ENCODE assay signal across 12 mouse cellular contexts in genomic region chr1:39636660-39637059, GRCm38 (mm10). TPM values are rescaled to one million over a fixed set of nuclear protein-coding genes. Genes with fewer than 3 reads are reported as not detected.
DNase-seq lines count a peak whose midpoint lies in the region; ATAC-seq lines count a peak whose summit lies in the region.
"Had no signal": no experiment of that assay in that cellular context is flagged by ENCODE, and none has a peak within 500 bp of the region (broad histone marks: within the 10 kb centered on the region; RNA-seq: fewer than 3 reads in every experiment).

No protein-coding gene starts in this region.

- H3K4me1 ChIP-seq in forebrain, embryonic 14.5 days (ENCODE audit: control insufficient read depth, insufficient read depth, low read length) = no peaks in the 10 kb centered on the region
- peaks cover 6% of the 10 kb centered on the region; the same call in 1 of the 2 replicates for H3K4me1 ChIP-seq in forebrain, embryonic 13.5 days
- 0 out of 2 replicates have a peak, but pooled peaks cover 3% of the 10 kb centered on the region for H3K4me1 ChIP-seq in neural tube, embryonic 12.5 days

- H3K27me3 ChIP-seq in forebrain, embryonic 14.5 days (replicated peaks; ENCODE audit: control insufficient read depth, insufficient read depth, low read length) = no peaks in the 10 kb centered on the region
- H3K27me3 ChIP-seq in forebrain, embryonic 13.5 days = no peaks in the 10 kb centered on the region
- no peaks in the 10 kb centered on the region for H3K27me3 ChIP-seq in neural tube, embryonic 12.5 days (replicated peaks)

- no peak overlapping the region for H3K4me2 ChIP-seq in forebrain, embryonic 14.5 days (ENCODE audit: low read length)
- H3K4me2 ChIP-seq in forebrain, embryonic 13.5 days = no peak overlapping the region
- no peak overlapping the region for H3K4me2 ChIP-seq in neural tube, embryonic 12.5 days (replicated peaks)
- H3K4me2 ChIP-seq: liver, embryonic 15.5 days had no signal

- no peak overlapping the region for H3K27ac ChIP-seq in forebrain, embryonic 14.5 days (ENCODE audit: low read depth, low read length)
- no peak overlapping the region for H3K27ac ChIP-seq in forebrain, embryonic 13.5 days
- no peak overlapping the region for H3K27ac ChIP-seq in neural tube, embryonic 12.5 days
- H3K27ac ChIP-seq in macrophage = peak overlapping the region; percentile 91
- H3K27ac ChIP-seq: liver, embryonic 15.5 days had no signal

- 5% methylated on average over 5 of the region's 5 CpGs for WGBS in forebrain, embryonic 14.5 days
- WGBS in forebrain, embryonic 13.5 days = 2% methylated on average over 5 of the region's 5 CpGs
- 8% methylated on average over 5 of the region's 5 CpGs for WGBS in neural tube, embryonic 12.5 days
- 17% methylated on average over 5 of the region's 5 CpGs for WGBS in macrophage (ENCODE audit: missing documents)

- no peaks in the 10 kb centered on the region for H3K36me3 ChIP-seq in forebrain, embryonic 14.5 days (ENCODE audit: control insufficient read depth, insufficient read depth, low read length)
- no peaks in the 10 kb centered on the region for H3K36me3 ChIP-seq in forebrain, embryonic 13.5 days (ENCODE audit: poor library complexity, severe bottlenecking)
- H3K36me3 ChIP-seq in neural tube, embryonic 12.5 days = no peaks in the 10 kb centered on the region
- H3K36me3 ChIP-seq in macrophage (ENCODE audit: inconsistent target) = no peaks in the 10 kb centered on the region
- H3K36me3 ChIP-seq: liver, embryonic 15.5 days had no signal

- H3K9me3 ChIP-seq in forebrain, embryonic 14.5 days (replicated peaks; ENCODE audit: control insufficient read depth, low read length) = no peaks in the 10 kb centered on the region
- no peaks in the 10 kb centered on the region for H3K9me3 ChIP-seq in forebrain, embryonic 13.5 days (replicated peaks)
- no peaks in the 10 kb centered on the region for H3K9me3 ChIP-seq in neural tube, embryonic 12.5 days
- H3K9me3 ChIP-seq: liver, embryonic 15.5 days had no signal

- peak; percentile 42; the same call in 1 of the 2 replicates for ATAC-seq in forebrain, embryonic 14.5 days
- ATAC-seq in forebrain, embryonic 13.5 days = no peak
- ATAC-seq in neural tube, embryonic 12.5 days (ENCODE audit: low FRiP score, low read depth) = 0 out of 2 replicates have a peak, but pooled peaks have one; percentile 75
- no peak for ATAC-seq in cerebellum, adult (ENCODE audit: insufficient number of reproducible peaks, low FRiP score, low TSS enrichment)

- DNase-seq in forebrain, embryonic 14.5 days (ENCODE audit: low spot score) = no peak
- DNase-seq in neural tube, embryonic 10.5 days (ENCODE audit: extremely low spot score, low spot score) = no peak
- DNase-seq in cerebellum, adult 18-20 months = no peak
- DNase-seq in thymus, postnatal 0 days (ENCODE audit: low spot score) = no peak
- DNase-seq: adrenal gland, postnatal 36 days; kidney, postnatal 14 days had no signal

- no peak overlapping the region for H3K4me3 ChIP-seq in forebrain, embryonic 14.5 days (ENCODE audit: low read depth, low read length)
- no peak overlapping the region for H3K4me3 ChIP-seq in forebrain, embryonic 13.5 days
- H3K4me3 ChIP-seq in neural tube, embryonic 12.5 days = no peak overlapping the region
- H3K4me3 ChIP-seq in macrophage (ENCODE audit: inconsistent target) = no peak overlapping the region
- H3K4me3 ChIP-seq: liver, embryonic 15.5 days had no signal

- no peaks in the 10 kb centered on the region for H3K79me2 ChIP-seq in macrophage (ENCODE audit: inconsistent target)

- no peak overlapping the region for H3K9ac ChIP-seq in forebrain, embryonic 14.5 days (ENCODE audit: low read length)
- no peak overlapping the region for H3K9ac ChIP-seq in forebrain, embryonic 13.5 days
- no peak overlapping the region for H3K9ac ChIP-seq in neural tube, embryonic 12.5 days
- H3K9ac ChIP-seq: liver, embryonic 15.5 days had no signal

RNA-seq across cellular contexts. Expression of gene Creg2, which starts 14.6 kb away (rescaled TPM):
- 0.65 and 0.80 TPM in 2 replicates for polyA plus RNA-seq in forebrain, embryonic 14.5 days (2014; fragmentation: Nextera tagmentation; extraction: Ambion mirVana)
- 0.33 and 0.56 TPM in 2 replicates for polyA plus RNA-seq in forebrain, embryonic 13.5 days (2015; fragmentation: Nextera tagmentation; extraction: Ambion mirVana)
- 2.9 and 3.2 TPM in 2 replicates for polyA plus RNA-seq in neural tube, embryonic 12.5 days (2016; fragmentation: Nextera tagmentation; extraction: Ambion mirVana)
- total RNA-seq in macrophage (2018; cell fraction: chromatin; rRNA removed) = 1 to 10 TPM in 8 of 26 experiments, under 1 TPM in 18; 0.18 to 2.2 (median 0.68) TPM
- 1 to 10 TPM; 2.3 to 5.3 (median 3.8) TPM for total RNA-seq in macrophage (2018; cell fraction: cytosol; rRNA removed)
- 1 to 10 TPM in 24 of 26 experiments, under 1 TPM in 2; 0.41 to 5.3 (median 2.3) TPM for total RNA-seq in macrophage (2018; cell fraction: nucleus; rRNA removed)
- polyA plus RNA-seq in macrophage (2018) = 2.5 to 4.1 TPM (median 2.7 TPM) in 3 replicates
- polyA plus RNA-seq in thymus, postnatal 0 days (2015; fragmentation: Nextera tagmentation; extraction: Ambion mirVana) = 0.21 and 0.34 TPM in 2 replicates
- polyA plus RNA-seq: C2C12; liver, embryonic 15.5 days had no signal

RNA-seq across cellular contexts. Expression of gene Rnf149, which starts 59.5 kb away (rescaled TPM):
- polyA plus RNA-seq in forebrain, embryonic 14.5 days (2014; fragmentation: Nextera tagmentation; extraction: Ambion mirVana) = 12.2 and 16.7 TPM in 2 replicates
- polyA plus RNA-seq in forebrain, embryonic 13.5 days (2015; fragmentation: Nextera tagmentation; extraction: Ambion mirVana) = 20.0 and 20.7 TPM in 2 replicates
- 36.3 and 37.3 TPM in 2 replicates for polyA plus RNA-seq in neural tube, embryonic 12.5 days (2016; fragmentation: Nextera tagmentation; extraction: Ambion mirVana)
- total RNA-seq in macrophage (2018; cell fraction: chromatin; rRNA removed) = 1,000 to 10,000 TPM in 4 of 26 experiments, 100 to 1,000 TPM in 22; 207 to 1,734 (median 562) TPM
- 100 to 1,000 TPM; 103 to 307 (median 139) TPM for total RNA-seq in macrophage (2018; cell fraction: cytosol; rRNA removed)
- 100 to 1,000 TPM; 181 to 676 (median 390) TPM for total RNA-seq in macrophage (2018; cell fraction: nucleus; rRNA removed)
- 117 to 167 TPM (median 137 TPM) in 3 replicates for polyA plus RNA-seq in macrophage (2018)
- 10.6 and 18.3 TPM in 2 replicates for polyA plus RNA-seq in thymus, postnatal 0 days (2015; fragmentation: Nextera tagmentation; extraction: Ambion mirVana)

Comparison
In these comparisons a context has a peak if more than half of its experiments do, and no peak if none do; other contexts are left out.
1. ATAC-seq: peak in forebrain, embryonic 14.5 days (single experiment) and neural tube, embryonic 12.5 days (single experiment); none in forebrain, embryonic 13.5 days (single experiment) and cerebellum, adult (single experiment).